Mouse (Mus musculus) adrenal gland, postnatal 4 days (tissue): ENCODE results near the gene Sucnr1. TPM values are rescaled to one million over a fixed set of nuclear protein-coding genes. Genes with fewer than 3 reads are reported as not detected.
"Not testable (repeated sequence)": the region's sequence is repeated elsewhere in the genome, so short reads cannot be mapped to it uniquely, and the experiment has no call there.

ENCODE experiments used
- DNase-seq, 2 experiments: peaks; one replicate each; pipeline ENCODE4 v3.0.0; 2021 to 2022; ENCODE audit warnings: low spot score in 2 of 2, mixed read lengths in 2 of 2
- long read RNA-seq, 2 experiments: library from polyadenylated mRNA; stranded (forward); transcript quantifications; one replicate each; pipeline ENCODE4 v2.0.0; 2021
- total RNA-seq, 2 experiments: library from RNA; stranded (reverse); gene quantifications; 2 replicates each; pipeline ENCODE4 v1.2.3; 2021

The Sucnr1 gene
- 1 to 10 TPM in 1 of 2 experiments, under 1 TPM in 1; 0.65 to 1.9 TPM for total RNA-seq
- long read RNA-seq, experiment 1, result 0 reads
- long read RNA-seq, experiment 2, result 0 reads

DNA sequence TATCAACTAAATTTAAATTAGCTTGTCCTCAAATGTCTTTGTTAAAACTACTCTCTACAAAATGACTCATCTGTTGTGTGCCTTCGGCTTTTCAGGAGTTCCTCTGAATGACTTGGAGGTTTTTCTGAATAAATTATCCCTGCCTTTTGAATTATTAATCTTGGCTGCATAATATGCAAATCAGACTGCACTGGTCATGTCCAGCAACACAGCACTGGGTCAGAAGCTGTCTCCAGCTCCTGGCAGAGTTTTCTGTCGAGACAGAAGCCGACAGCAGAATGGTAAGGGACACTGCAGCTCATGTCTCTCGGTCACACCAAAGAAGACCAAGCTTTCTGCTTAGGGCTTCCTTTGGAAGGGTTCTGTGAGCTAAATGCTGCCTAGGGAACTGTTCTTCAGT lies at the start of gene Sucnr1:
Gene Sucnr1, plus strand, starts transcription at position 222 of the 400 bp plus-strand sequence.
- no peak for DNase-seq

DNA sequence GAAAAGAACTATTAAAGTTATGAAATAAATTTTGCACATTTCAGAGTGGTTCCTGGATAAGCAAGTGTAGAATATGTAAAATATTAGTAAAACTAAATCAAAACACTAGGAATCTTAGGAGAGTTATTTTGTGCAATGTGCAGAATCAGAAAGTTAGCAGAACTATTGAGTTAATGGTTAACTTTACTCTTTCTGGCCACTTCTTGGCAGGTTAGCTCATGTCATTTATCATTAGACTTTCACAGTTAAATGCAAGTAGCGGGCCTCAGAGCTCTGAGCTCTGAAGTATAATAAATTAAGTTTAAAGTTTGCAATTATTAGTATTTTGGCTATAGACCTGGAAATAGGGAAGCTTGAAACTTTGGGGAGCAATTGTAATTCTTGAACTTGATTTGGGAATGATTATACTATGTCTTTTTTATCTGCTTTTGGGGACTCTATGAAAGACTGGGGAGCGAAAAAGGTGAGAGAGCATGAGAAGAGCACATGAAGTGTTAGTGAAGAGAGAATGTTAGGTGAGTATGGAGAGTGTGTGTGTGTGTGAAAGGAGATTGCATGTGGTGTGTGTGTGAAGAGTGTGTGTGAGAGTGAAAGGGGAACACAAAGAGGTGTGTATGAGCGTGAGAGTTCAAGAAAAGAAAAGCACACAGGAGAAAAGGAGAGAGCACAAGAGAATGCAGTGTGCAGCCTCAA lies 35.3 kb upstream of the Sucnr1 start:
- no peak for DNase-seq

DNA sequence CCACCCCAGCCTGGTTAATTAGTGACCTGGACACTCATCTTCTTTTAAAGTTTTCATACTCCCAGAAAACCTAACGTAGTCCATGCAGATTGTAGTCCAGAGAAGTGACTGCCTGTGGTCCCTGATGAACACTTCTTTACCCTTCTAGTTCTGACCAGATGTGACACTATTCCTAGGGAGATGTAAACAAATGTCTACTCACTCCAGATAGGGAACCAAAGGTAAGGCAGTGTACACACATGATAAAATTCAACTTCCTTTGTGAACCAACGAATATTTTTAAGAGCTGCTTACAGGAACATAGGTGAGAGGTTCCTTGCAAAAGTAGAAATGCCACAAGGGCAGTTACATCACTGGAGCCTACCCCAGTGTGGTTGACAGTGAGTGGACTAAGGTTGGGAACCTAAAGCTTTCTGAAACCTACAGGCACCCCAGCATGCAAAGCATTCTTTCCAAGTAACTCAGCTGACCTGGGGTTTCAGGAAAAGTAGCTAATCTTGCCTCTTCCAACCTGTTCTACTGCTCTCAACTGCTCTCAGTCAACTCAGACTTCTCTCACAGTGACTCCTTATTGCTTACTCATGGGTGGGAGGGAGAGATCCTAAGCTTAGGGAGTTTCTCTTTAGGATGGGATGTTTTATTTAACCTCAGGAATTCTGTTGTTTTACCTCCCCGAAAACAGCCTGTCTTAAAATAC lies 28.3 kb upstream of the Sucnr1 start:
- no peak for DNase-seq

GRCm38 (mm10) chr3:60053931-60054330 lies 27.7 kb upstream of the Sucnr1 start:
- no peak for DNase-seq

GRCm38 (mm10) chr3:60056451-60056850 lies 25.2 kb upstream of the Sucnr1 start:
- no peak for DNase-seq

DNA sequence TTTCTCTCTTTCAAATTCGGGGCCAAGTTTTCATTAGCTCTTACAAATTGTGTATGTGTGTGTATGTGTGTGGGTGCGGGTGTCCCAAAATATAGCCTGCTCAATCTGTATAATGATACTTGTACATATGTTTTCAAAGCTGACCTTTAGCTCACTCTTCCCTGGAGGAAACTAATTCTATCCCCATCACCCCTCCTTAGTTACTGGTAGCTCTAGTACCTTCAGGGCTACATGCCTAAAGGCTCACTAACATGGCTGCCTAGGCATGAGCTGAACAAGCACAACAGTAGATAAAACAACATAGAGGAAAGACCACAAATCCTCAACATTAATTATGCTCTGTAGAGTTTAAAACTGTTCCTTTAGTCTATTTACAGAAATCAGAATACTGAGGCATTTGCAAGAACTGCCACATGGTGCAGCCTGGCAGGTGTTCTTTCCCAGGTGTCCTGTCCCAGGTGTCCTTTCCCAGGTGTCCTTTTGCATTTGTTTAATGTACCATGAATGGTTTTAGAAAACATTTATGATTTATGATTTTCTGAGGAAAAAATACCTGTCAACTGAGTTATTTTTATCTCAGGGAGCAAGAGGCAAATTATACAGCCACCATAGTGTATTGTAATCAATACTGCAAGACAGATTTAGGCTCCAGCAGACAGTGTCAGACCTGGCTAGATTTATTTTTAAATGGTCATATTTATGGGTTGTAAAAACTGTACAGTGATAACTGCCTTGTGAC lies 24.4 kb upstream of the Sucnr1 start:
- no peak for DNase-seq

DNA sequence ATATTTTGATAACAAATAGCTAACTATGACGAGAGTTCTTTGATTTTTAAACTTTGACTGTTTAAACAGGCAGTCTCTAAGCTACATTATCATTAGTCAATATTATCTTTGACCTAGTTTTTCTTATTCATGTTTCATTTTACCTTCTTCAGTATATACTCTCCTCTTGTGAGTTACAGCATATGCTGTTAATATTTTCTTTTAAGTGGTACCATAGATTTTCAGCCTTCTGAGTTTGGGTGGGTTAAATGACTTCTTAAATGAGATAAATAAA lies 23.9 kb upstream of the Sucnr1 start:
- no peak for DNase-seq

- DNase-seq, result no peak
Measured at GRCm38 (mm10) chr3:60078883-60079415, 2.7 kb upstream of the Sucnr1 start.

GRCm38 (mm10) chr3:60080572-60080971 lies 1.1 kb upstream of the Sucnr1 start:
- DNase-seq, result no peak

- DNase-seq, result no peak
Measured at GRCm38 (mm10) chr3:60082746-60083145, 1.1 kb downstream of the Sucnr1 start.

- no peak for DNase-seq
Measured at GRCm38 (mm10) chr3:60085729-60086128, 4.1 kb downstream of the Sucnr1 start.

- no peak for DNase-seq
Measured at GRCm38 (mm10) chr3:60091321-60091720, 9.7 kb downstream of the Sucnr1 start.

DNA sequence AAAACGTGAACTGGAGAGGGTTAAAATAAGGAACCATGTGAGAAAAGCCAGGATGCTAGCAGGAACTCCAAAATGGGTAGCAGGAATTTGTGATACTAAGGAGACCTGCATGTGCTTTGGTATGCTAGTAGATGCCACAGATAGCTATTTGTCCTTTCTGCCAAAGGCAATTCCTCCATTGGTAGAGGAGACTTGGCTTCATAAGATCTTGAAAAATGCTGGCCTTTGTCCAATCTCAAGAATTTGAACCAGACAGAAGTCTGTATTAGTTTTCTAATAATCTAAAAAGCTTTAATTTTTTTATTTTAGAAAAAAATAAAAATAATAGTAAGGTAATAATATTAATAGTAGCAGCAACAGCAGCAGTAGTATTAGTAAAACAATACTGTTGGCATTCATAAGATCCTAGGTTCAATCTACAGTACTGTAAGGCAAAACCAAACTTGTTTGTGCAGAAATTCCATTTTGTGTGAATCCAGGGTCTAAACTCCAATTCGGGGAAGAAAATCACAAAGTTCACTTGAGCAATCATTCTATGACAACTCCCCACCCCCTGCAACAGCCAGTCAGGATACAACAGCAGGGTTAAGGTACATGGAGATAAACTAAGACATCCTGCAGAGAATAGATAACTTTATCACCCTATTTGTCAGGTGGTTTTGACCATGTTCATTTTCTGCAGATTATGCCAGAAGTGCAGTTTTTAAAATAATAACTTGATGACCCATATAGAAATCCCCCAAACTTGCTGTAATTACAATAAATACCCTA lies 12.9 kb downstream of the Sucnr1 start:
- no peak for DNase-seq

DNA sequence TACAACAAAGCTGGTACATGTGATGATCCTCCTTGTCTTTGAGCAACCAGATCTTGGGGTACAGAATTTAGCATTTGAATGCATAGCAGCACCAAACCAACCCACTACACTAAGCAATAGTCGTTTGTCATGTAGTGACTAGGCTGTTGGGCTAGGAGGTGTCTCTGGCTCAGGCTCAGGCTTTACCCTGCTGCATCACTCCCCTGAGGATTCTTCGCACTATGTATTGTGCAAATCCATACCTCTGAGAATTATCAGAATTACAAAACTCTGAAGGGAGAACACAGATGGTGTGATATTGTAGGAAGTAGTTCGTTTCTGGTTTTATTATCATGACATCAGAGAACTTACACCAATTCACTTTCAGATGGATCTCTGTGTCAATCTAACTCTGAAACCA lies 15.3 kb downstream of the Sucnr1 start:
- DNase-seq, result no peak

DNA sequence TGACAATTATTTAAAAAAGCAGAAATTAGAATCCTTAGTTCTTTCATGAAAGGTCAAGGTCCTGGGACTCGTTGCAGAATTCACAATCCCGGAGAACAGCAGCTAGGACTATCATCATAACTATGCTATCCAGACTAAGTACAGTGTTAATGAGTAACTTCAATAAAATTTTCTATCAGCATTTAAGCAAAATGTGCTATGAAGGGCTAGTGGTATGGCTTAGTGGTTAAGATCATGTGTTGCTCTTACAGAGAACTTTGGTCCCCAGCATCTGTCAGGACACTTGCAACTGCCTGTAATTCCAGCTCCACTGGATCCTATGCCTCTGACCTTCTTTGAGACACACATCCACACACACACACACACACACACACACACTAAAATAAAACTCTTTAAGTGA lies 15.8 kb downstream of the Sucnr1 start:
- no peak for DNase-seq

- DNase-seq, result no peak
Measured at GRCm38 (mm10) chr3:60098521-60098920, 16.9 kb downstream of the Sucnr1 start.

DNA sequence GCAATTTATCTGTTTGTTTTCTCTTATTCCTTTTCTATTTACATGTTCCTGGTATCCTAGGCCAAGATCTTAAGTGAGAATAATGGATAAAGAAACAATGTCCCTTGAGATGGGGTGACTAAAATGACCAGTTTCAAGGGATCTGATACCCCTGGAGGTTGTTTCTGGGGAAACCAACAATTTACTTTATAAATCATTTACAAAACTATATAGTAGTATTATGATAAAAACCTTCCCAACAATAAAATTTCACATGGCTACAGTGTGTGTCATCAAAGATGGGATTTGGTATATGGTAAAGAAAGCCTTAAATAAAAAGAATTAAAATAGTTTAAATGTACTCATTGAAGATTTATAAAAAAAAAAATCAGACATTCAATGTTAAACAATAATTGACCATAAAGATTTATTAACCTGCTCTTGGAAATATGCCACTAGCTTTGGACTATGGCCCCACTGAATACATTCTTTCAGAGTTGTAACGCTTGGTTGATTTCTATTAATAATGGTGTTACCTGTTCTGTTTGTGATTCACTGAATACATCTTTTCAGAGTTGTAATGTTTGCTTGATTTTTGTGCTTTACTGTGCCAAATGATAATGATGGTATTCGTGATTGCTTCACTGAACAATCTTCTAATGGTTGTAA lies 22.9 kb downstream of the Sucnr1 start:
- DNase-seq, result no peak

DNA sequence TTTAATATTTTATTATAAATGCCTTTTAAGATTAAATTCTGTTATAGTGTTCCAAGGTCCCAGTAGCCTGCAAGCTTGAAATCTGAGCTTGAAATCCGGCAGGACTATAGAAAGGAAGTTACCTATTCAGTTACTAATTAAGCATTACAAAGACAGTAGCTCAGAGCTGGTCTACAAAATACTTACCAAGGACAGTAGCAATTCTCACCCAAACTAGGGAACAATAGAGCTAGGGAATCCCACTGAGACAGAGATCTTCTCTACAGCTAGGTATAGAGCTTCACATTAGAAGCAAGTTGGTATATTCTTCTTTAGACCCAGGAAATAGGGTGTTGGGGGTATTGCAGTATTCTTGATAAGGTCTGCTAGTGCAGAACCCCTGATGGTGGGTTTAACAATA lies 24.8 kb downstream of the Sucnr1 start:
- DNase-seq, result not testable (repeated sequence)

DNA sequence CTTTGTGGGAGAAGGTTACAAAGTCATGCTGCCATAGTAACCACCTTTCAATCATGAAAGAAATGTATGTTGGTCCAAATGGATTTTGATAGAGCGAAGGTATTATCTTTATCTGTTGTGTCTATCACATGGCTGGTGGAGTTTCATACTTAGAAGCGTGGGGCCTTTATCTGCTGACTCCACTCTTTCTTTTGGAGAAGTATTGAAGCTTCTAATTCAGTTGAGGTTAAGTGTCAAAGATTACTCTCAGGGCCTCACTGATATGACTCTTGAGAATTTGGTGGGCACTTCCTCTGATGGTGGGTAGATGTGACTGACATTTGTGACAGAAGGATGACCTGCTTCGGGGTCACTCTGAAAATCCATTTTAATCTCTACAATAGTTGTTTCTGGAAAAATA lies 26.1 kb downstream of the Sucnr1 start:
- no peak for DNase-seq

DNA sequence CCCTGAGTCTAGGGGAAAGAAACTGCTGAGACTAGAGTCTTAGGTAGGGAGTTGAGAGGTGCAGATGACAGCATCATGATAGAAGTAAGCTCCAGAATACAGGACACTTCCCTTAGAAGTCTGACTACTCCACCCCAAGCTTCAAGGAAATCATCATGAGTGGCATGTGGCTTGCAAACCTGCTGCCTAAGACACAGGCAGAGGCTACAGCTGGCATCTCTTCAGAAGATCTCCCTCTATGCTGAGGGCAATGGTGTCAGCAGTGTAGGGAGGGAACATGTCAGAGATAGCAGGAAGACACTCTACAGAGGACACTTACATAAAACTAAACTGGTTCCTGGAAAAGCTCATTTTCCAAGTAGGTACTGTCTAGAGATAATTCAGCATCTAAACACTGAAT lies 27.1 kb downstream of the Sucnr1 start:
- DNase-seq, result no peak
